Mouse (Mus musculus): ENCODE measurements around the gene Adamts13.

Adamts13 gene

DNA sequence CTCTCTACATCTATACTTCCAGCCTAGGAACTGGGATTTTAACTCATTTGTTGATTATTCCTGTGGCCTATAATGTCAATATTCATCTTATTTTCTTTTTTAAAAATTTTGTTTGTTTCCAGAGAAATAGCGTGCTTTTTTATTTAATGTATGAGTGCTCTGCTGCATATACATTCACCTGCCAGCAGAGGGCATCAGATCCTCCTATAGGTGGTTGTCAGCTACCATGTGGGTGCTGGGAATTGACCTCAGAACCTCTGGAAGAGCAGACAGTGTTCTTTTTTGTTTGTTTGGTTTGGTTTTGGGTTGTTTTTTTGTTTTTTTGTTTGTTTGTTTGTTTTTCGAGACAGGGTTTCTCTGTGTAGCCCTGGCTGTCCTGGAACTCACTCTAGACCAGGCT lies 6.0 kb upstream of the Adamts13 start:
- no peak for DNase-seq (ENCODE audit: low spot score in 2 of 2)

DNA sequence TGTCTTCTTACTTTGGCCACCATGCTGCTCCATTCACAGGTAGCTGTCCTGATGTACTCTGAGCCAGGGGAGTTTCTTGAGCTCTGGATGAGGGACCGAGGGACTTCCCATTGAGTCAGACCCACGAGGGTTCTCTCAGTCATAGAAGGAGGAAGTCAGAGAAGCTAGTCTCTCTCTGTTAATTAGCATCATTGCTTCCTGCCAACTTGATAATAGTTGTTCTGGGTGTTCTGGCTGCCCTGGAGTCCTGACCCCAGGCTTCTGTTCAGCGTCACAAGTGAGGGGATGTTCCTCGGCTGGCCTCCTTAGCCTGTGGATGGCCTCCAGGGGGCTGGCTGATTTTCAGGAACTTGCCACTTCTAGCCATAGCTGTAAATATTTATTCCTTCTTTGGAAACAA lies 744 bp downstream of the Adamts13 start:
- no peak for DNase-seq (ENCODE audit: low spot score in 2 of 2)

DNA sequence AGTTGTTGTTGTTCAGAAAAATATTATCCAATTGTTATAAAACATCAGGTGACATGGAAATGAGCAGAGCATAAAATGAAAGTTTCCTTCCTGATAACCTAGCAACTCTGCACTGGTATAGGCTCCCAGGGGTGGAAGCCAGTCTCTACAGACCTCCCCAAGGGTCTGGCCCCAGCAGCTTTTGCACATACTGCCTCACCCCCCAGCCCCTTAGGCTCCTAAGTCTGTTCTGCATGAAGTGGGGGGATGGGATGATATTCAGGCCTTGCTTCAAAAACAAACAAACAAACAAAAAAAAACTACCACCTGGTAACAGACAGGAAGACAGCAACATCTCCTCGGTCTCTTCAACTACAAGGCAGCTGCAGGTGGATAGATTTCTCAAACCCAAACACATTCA lies 7.1 kb downstream of the Adamts13 start:
- no peak for DNase-seq (ENCODE audit: low spot score in 2 of 2)

DNA sequence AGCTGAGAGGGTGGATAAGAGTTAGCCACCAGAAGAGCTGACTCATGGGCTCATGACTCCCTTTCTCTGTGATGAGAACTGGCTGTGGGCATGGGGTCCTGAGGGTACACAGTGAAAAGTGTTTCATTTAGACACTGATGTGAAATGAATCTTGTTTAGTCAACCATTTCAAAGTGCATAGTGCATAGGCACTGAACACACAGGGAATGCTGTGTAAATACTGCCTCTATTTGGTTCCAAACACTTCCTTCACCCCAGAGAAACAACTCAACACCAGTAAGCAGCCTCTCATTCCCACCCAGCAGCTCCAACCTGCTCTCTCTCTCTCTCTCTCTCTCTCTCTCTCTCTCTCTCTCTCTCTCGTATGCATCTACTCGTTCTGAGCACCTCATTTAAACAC lies 11.0 kb downstream of the Adamts13 start:
- DNase-seq (ENCODE audit: low spot score in 2 of 2) = no peak

DNA sequence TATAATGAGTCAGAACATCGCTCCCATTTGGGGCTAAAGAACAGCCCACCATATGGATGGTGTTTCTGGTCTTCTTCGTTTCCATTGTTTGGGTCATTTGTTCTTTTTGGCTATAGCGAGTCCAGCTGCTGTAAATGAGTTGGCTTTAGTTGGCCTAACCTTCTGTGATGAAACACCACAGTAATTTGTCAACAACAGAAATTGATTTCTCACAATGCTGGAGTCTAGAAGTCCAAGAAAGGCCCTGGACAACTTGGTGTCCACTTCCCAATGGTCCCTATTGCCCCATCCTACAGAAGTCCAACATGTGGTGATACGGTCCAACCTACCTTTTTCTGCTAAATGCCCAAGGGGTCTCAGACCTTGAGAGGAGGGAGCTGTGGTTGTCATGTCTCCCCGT lies 11.4 kb downstream of the Adamts13 start:
- DNase-seq (ENCODE audit: low spot score in 2 of 2) = no peak

DNA sequence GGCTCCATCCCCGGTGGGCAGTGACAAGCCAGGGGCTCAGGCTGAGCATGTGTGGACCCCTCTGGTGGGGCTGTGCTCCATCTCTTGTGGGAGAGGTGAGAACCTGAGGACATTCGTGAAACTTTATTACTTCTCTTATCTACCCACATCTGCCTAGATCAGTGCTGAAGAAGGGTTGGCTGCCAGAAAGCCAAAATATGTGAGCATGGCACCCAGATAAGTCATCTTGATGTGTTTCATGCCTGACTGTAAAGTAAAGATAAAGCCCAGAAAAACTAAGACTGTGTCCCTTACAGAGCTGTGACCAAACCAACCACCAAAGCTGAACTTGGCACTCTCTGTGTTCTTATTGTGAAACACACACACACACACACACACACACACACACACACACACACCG lies 20.7 kb downstream of the Adamts13 start:
- DNase-seq (ENCODE audit: low spot score in 2 of 2) = no peak

DNA sequence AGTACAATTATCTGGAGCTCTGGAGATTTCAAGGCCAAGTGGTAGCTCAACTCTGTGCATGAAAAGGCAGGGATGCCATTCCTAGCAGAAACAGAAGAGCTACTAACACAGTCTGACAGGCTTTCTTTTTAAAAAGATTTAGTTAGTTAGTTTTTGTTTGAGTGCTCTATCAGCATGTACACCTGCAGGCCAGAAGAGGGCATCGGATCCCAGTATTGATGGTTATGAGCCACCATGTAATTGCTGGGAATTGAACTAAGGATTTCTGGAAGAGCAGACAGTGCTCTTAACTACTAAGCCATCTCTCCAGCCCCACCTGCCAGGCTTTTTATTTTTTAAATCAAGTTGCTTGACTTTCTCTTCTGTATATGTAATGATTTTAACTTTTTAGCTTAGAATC lies 24.3 kb downstream of the Adamts13 start:
- DNase-seq (ENCODE audit: low spot score in 2 of 2) = no peak

DNA sequence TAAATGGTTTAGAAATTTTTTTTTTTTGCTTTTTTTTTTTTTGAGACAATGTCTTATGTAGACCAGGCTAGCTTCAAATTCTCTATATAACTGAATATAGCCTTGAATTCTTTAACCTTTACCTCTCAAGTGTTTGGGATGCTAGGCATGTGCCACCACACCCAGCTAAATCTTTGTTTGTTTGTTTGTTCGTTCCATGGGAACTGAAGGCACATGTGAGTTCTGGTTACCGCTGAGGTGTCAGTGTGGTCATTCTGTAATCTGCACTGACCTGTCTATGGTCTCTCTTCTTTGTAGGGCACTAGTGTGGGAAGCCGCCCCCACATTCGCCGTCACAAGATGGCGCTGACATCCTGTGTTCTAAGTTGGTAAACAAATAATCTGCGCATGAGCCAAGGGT lies 24.8 kb downstream of the Adamts13 start:
- DNase-seq (ENCODE audit: low spot score in 2 of 2) = no peak

DNA sequence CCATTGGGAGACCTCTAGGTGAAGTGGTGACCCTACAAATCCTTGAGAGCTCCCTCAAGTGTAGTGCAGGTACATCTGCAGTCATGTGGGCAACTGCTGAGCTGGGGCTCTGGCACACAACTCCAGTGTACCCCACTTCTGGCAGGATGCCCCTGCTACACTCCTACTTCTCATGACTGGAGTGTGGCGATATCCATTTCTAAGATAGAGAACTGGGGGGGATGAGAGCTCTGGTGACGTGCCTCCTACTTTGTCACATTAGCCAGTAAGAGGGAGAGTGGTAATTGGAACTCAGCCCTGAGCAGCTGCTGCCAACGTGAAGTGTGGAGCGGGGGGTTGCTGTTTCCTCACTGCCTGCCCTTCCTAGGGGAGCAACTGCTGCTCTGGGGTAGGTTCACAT lies 33.0 kb downstream of the Adamts13 start:
- peak in 1 of 2 experiments; percentile 56 for DNase-seq (ENCODE audit: low spot score in 2 of 2)

DNA sequence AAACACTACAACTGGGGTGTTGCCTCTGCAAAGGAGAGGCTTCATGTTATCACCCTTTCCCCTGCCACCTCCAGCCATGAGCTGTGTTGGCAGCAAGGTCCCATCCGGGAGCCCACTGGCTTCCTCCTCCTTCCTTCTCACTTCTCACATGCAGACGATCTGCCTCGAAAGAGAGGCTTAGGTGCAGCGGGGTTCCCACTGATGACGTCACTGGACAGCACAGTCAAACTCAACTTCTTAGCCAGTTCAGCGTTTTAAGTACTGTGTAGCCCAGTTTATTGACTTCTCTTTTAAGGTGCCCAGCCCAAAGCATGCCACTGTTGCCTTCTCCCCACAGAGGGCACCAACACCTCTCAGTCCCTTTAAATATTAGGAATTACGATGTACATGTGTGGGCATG lies 34.5 kb downstream of the Adamts13 start:
- no peak for DNase-seq (ENCODE audit: low spot score in 2 of 2)

DNA sequence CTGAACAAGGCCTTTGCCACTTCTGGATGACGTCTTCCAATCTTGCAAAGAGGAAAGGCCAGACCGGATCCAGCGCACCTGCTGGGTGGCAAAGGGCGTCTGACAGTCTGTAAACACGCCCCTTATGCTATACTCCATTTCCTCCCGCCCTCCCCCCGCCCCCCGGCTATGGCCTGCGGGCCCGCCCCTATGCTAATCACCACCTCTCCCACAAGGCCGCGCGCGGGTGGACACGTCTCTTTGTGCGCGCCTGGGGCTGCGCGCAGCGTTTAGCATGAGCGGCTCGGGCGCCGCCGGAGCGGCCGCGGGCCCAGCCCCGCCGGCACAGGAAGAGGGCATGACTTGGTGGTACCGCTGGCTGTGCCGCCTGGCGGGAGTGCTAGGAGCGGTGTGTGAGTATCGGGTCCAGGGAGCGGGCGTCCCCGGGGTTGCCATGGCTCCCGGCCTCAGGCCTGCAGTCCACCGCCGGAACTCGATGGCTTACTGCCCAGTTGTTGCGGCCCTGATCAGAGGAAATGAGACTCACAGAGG lies 36.6 kb downstream of the Adamts13 start, which contains the start of gene Cacfd1:
TSS of gene Cacfd1 (plus strand) at position 213 of the 531 bp plus-strand sequence.
- peak; percentile 76 to 78 for DNase-seq (ENCODE audit: low spot score in 2 of 2)

DNA sequence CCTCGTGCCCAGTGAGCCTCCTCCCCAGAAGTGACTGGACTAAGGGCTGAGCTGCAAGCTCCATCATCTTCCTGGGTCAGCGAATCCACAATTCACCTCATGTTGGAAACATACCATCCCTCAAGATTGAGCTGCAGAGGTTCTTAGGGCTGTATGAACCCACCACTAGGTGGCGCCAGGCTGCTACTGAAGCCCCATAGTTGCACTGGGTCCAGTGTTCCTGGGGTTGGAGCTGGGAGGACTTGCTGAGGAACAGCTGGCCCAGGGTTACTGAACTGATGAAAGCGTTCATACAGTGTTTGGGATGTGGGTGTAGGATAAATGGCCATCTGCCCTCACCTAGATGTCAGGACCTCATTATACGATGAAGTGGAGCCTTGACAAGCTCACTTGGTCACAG lies 44.6 kb downstream of the Adamts13 start:
- peak; percentile 55 to 59 for DNase-seq (ENCODE audit: low spot score in 2 of 2)

DNA sequence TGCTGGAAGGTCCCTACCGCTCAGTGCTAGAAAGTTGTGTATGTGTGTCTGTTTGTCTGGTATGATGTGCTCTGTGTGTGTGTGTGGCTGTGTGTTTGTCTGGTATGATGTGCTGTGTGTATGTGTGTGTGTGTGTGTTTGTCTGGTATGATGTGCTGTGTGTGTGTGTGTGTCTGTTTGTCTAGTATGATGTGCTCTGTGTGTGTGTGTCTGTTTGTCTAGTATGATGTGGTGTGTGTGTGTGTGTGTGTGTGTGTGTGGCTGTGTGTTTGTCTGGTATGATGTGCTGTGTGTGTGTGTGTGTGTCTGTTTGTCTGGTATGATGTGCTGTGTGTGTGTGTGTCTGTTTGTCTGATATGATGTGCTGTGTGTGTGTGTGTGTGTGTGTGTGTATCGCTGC lies 46.3 kb downstream of the Adamts13 start:
- DNase-seq (ENCODE audit: low spot score in 2 of 2) = no peak

DNA sequence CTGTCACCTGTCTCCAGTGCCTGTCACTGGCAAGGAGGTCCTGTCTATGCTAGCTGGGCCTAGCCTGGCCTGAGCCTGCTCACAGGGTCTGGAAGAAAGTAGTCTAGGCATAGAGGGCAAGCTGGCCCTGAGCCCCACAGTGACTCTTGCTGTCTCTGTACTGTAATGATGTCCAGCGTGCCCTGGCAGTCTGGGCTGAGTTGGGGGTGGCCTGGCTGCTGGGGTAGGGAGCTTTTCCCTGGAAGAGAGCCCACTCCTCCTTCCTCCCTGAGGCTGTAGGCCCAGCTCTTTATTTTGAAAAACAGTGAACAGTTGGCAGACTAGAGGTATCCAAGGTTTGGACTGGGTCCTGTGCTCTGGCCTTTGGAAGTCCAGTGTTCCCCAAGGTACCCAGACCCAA lies 47.9 kb downstream of the Adamts13 start:
- DNase-seq (ENCODE audit: low spot score in 2 of 2) = no peak

DNA sequence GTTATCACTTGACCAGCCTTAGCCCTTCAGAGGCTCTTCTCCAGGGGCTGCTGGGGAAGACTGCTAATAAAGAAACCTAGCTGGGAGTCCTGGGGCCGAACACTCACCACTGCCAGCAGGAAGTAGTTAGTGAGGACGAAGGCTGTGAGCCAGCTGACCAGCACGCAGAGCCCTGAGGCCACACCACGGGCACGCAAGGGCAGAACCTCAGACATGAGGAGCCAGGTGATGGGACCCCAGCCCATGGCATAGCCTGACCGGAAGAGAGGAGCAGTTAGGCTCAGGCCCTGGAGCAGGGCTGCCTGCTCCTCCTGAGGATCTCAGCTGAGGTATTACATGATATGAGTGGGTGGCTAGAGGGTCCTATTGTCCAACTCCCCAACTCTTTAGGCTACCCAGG lies 49.4 kb downstream of the Adamts13 start:
- DNase-seq (ENCODE audit: low spot score in 2 of 2) = no peak

DNA sequence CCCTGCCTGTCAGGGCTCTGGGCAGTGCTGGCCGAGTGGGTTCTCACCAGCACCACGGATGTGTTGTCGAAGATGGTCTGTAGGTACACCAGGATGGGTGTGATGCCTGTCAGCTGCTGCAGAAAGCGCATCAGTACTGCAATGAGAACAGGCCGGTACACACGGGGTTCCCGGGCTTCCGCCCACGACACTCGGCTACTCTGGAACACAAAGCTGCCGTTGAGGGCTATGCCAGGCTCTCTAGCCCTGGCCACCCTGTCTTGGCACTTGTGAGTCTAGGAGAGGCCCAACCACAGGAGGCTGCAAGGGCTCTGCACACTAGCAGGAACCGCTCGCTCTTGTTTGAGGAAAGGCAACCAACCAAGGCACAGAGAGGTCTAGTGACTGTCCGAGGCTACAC lies 50.9 kb downstream of the Adamts13 start:
- DNase-seq (ENCODE audit: low spot score in 2 of 2) = no peak

DNA sequence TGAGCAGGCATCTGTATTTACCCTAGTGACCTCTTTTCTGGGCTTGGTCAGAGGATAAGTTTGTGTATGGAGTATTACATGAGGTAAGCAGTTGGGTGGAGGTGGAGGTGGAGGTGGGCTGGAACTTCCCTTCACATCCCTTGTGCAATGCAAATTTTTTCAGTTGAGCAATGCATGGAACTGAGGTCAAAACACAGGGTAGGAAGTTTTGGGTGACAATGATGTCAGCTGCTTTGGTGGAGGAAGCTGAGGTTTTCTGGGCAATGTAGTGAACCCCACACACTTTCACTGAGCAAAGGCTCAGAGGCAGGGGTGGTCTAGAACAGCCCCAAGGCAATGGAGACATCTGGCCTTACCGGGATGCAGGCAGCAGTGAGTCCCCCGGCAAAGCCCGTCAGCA lies 52.3 kb downstream of the Adamts13 start:
- no peak for DNase-seq (ENCODE audit: low spot score in 2 of 2)

DNA sequence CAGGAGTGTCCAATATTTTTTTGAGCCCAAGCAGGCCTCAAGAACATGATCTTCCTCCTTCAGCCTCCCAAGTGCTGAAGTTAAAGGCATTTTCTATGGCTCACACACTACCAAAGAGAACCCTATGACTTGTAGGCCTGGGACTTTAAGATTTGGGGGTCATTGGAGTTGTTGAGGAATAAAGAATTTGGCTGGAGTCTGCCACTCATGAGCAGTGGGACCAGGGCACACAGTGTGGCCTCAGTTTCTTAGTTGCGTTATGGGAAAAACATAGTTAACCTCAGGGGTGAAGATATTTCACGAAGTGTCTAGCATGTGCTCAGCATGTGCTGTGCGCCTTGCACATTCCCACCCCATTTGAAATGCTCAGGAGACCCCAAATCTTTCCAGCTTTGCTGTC lies 53.1 kb downstream of the Adamts13 start:
- DNase-seq (ENCODE audit: low spot score in 2 of 2) = no peak

DNA sequence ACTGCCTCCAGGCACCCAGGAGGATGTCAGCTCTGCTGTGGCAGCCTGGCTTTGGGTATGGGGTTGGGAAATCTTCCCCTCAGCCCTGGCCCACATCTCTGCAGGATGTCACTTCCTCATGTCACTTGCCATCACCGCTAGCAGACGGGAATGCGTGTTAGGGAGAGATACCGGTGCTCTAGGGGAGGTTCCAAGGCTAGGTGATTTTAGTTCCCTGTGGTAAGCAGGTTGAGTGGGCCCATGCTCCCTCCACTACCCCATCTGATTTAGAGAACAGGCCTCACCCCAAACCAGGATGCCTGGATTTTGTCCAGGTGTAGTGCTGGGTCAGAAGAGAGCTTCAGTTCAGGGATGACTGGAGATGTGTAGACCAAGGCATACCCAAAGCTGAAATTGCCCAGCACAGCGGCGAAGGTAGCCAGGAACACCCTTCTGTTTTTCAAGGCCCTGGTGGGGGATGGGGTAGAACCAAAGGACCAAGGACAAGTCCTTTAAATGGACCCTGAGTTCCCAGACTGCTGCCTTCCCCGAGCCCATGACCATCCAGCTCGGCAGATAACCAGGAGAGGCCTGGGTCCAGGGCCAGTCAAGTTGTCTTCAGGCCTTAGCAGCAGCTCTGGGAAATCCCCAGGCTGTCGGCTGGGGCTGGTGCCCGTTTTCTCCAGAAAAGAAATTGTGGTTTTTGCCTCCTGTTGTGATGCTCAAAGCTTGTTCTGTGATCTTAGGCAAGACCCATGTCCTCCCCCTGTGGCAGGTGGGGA lies 53.8 kb downstream of the Adamts13 start:
- no peak for DNase-seq (ENCODE audit: low spot score in 2 of 2)

DNA sequence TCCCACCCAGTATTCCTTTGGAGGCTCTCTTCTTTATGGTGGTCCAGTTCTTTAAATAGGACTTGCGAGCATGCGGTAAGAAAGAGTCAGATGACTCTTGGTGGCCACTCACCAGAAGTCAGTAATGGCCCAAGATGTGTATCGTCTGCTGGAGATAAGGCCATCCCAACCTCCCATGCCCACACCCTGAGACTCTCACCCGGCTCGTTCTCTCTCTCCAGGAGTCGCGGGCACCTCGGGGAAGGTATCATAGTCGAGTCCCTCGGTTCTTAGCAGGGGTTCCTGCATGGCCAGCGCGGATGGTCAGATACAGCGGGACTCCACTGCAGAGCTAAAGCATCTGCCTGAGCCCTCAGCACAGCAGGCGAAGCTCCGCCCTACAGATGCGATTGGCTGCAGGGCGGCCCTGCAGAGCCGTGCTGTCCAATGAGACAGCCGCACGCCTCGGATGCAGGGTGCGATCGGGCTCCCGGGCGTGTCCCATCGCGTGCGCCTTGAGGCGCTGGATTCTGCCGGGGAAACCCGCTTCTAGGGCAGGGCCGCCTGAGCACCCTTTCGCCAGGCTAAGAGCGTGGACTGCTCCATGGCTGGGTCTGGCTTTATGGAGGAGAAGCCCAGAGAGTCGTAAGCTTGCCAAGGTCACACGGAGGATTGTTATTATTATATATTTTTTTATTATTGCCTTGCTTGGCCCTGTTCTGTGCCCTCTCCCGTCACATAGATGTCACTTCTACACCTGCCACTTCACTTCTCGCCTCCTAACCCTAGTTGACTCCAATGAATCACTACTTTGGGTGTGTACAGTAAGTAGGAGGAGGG lies 54.6 kb downstream of the Adamts13 start, which contains the start of gene Slc2a6:
TSS of gene Slc2a6 (minus strand) at position 381 of the 819 bp plus-strand sequence.
- DNase-seq (ENCODE audit: low spot score in 2 of 2) = peak; percentile 89 to 93

DNA sequence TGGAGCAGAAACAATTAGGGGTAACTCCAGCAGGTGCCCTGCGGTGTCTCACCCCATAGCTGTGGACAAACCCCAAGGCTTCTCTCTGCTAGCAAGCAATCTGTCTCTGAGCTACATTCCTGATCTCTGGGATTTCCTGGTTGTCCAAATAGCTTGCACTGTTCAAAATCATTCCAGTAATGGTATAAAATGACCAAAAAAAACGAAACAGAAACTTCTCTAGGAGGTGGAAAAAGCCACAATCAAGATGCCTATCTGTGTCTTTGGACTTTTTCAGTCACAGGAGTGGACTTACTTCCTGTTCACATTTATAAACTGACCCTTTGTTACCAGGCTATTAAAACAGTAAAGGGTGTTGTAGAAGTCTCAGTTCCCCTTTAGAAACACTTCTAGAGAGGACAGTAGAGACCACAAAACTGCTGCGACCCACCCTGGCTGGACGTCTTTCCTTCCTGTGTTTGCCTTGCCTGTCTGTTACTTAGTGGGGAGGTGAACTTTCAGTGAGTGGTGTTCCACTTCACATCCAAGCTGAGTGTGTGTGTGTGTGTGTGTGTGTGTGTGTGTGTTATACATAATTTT lies 55.3 kb downstream of the Adamts13 start:
- no peak for DNase-seq (ENCODE audit: low spot score in 2 of 2)

DNA sequence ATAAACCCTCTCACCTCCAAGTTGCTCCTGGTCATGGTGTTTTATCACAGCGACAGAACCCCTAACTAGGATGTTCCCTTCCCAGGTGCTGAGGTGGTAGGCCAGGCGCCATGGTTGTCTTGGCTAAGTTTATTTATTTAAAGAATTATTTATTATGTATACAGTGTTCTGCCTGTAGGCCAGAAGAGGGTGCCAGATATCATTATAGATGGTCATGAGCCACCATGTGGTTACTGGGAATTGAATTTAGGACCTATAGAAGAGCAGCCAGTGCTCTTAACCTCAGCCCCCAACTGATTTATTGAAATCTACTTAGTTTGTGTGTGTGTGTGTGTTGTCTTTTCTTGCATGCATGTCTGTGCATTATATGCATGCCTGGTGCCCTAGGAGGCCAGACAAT lies 59.1 kb downstream of the Adamts13 start:
- DNase-seq (ENCODE audit: low spot score in 2 of 2) = no peak
